Mouse (Mus musculus) C2C12 (cell line): ENCODE results near the gene Rtn1. TPM values are rescaled to one million over a fixed set of nuclear protein-coding genes. Genes with fewer than 3 reads are reported as not detected.

Source experiments
- H3K27me3 ChIP-seq: one replicate; pipeline ENCODE4 v1.6.1; 2011; ENCODE audit not compliant: control insufficient read depth, insufficient read depth, insufficient read length
- H3K36me3 ChIP-seq: one replicate; pipeline ENCODE4 v1.6.1; 2011; ENCODE audit not compliant: control insufficient read depth, insufficient read depth
- H3K4me3 ChIP-seq: one replicate; pipeline ENCODE4 v1.5.1; 2011; ENCODE audit warnings: mild to moderate bottlenecking, control low read depth; ENCODE audit not compliant: poor library complexity, insufficient read depth, severe bottlenecking
- H3K79me2 ChIP-seq: one replicate; pipeline ENCODE4 v1.6.1; 2011; ENCODE audit not compliant: control insufficient read depth, insufficient read depth
- H3K79me3 ChIP-seq: one replicate; pipeline ENCODE4 v1.6.1; 2011; ENCODE audit warnings: low read depth, control low read depth
- H3ac ChIP-seq: one replicate; pipeline ENCODE3; 2011; ENCODE audit warnings: low read depth; ENCODE audit not compliant: control insufficient read depth, insufficient read length
- CEBPB ChIP-seq: IDR thresholded peaks from one replicate; pipeline ENCODE4 v1.6.1; 2011; ENCODE audit warnings: low read depth, mild to moderate bottlenecking, control low read depth, moderate library complexity
- CTCF ChIP-seq: IDR thresholded peaks from one replicate; pipeline ENCODE4 v1.5.1; 2011; ENCODE audit not compliant: control insufficient read depth, insufficient read depth, insufficient read length
- FOSL1 ChIP-seq: IDR thresholded peaks from one replicate; pipeline ENCODE4 v1.8.0; 2011; ENCODE audit warnings: mild to moderate bottlenecking, low read length; ENCODE audit not compliant: poor library complexity, insufficient read depth, severe bottlenecking
- MAX ChIP-seq: IDR thresholded peaks from one replicate; pipeline ENCODE4 v1.6.1; 2011; ENCODE audit warnings: mild to moderate bottlenecking, control low read depth
- MYOD1 ChIP-seq: IDR thresholded peaks from one replicate; pipeline ENCODE4 v1.6.1; 2011; ENCODE audit warnings: low read depth; ENCODE audit not compliant: control insufficient read depth, insufficient read length
- MYOG ChIP-seq: IDR thresholded peaks from one replicate; pipeline ENCODE4 v1.6.1; 2011; ENCODE audit not compliant: control insufficient read depth, insufficient read length; ENCODE audit errors: extremely low read depth
- USF1 ChIP-seq: IDR thresholded peaks from one replicate; pipeline ENCODE4 v1.6.1; 2011; ENCODE audit warnings: low read depth, mild to moderate bottlenecking, control low read depth, moderate library complexity
- polyA plus RNA-seq: library from polyadenylated mRNA; unstranded; fragments of >200 nt; fragmentation: generic; extraction: Trizol; gene quantifications from one replicate; pipeline ENCODE4 v1.2.1, GENCODE M21; 2012; ENCODE audit warnings: missing spikeins

Gene Rtn1
- polyA plus RNA-seq, 1 experiment = not detected

DNA sequence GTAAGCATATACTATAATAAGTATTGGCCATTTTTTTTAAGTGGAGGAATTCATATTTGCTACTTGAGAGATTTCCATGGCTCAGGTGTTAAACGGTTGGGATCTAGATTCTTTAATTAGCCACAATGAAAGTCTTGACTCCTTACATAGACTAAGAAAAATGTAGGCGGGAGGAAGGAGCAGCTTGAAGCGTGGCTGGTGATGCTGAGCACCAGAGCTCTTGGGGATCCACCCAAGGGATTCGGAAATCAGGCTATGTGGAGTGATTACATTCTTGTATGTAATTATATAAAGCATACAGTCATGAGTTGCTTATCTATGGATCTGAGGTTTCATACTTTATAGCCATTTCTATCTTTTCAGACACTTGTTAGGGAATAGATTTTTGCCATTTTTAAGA lies 229.3 kb downstream of the Rtn1 start:
- TF ChIP-seq FOSL1 (no peak), MYOD1 (no peak), CTCF (no peak), CEBPB (no peak), MYOG (no peak), MAX (no peak), USF1 (no peak)
- Histone ChIP-seq H3K79me2 (no peaks in the 10 kb centered on the region), H3ac (no peak overlapping the region), H3K4me3 (no peak overlapping the region), H3K36me3 (no peaks in the 10 kb centered on the region), H3K79me3 (no peaks in the 10 kb centered on the region), H3K27me3 (peaks cover under 1% of the 10 kb centered on the region)

DNA sequence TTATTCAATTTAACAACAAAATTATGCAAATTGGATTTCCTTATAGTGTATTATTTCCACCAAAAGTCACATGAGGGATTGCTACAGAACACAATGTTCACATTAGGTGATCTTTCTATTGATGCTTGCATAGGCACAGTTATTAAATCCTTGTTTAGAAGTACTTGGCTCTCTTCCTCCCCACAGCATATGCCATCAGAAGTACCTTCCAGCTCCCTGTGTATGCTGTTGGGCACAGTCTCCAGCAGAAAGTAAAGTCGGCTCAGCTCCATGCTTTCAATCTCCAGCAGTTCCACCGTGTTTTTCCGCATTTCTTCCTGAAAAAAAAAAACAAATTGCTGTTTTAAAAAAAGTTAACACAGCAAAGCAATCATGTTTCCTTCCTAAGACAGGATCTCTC lies 230.5 kb downstream of the Rtn1 start:
- H3K4me3 ChIP-seq = no peak overlapping the region
- TF ChIP-seq MYOG (no peak), FOSL1 (no peak), CEBPB (no peak), CTCF (no peak), USF1 (no peak), MYOD1 (no peak), MAX (no peak)
- no peaks in the 10 kb centered on the region for H3K36me3 ChIP-seq
- H3K79me3 ChIP-seq = no peaks in the 10 kb centered on the region
- H3ac ChIP-seq = no peak overlapping the region
- no peaks in the 10 kb centered on the region for H3K27me3 ChIP-seq
- H3K79me2 ChIP-seq = no peaks in the 10 kb centered on the region

Other genes with a start within 250 kb of the Rtn1 start
- not detected for gene Ccdc175, start 224.0 kb downstream of the Rtn1 start, polyA plus RNA-seq
- not detected for gene Lrrc9, start 32.8 kb upstream of the Rtn1 start, polyA plus RNA-seq
- 4.9 TPM for gene Pcnx4, start 127.3 kb upstream of the Rtn1 start, polyA plus RNA-seq
- gene Gm4756, start 240.6 kb upstream of the Rtn1 start, polyA plus RNA-seq = not detected